Mouse (Mus musculus): ENCODE results near the gene Ctps.

- TF ChIP-seq CTCF (IDR thresholded peaks at IDR 0.05; ENCODE audit: low read depth) (no peak), EP300 (IDR thresholded peaks at IDR 0.05; ENCODE audit: low read depth) (no peak)
Observed at GRCm38 (mm10) chr4:120544896-120545295, 25.2 kb downstream of the Ctps start.
